Mouse (Mus musculus): ENCODE data around the gene Socs3. TPM values are rescaled to one million over a fixed set of nuclear protein-coding genes. Genes with fewer than 3 reads are reported as not detected.

Socs3 gene
- polyA plus RNA-seq, 1 experiment from 2014 or later = 8.0 TPM

GRCm38 (mm10) chr11:118007460-118008143 lies 37.8 kb upstream of the Socs3 start:
- H3K27ac ChIP-seq (ENCODE audit: poor library complexity, severe bottlenecking) = peak overlapping the region; percentile 70; the same call in 1 of the 2 replicates
- H3K4me3 ChIP-seq = no peak overlapping the region
- H3K4me1 ChIP-seq (replicated peaks) = peaks cover 61% of the 10 kb centered on the region
- 51% methylated on average over 8 of the region's 8 CpGs for WGBS
- H3K27me3 ChIP-seq (replicated peaks) = no peaks in the 10 kb centered on the region
- H3K9ac ChIP-seq = 0 out of 2 replicates have a peak overlapping the region, but pooled peaks have one; percentile 2
- H3K36me3 ChIP-seq = peaks cover 31% of the 10 kb centered on the region
- ATAC-seq (ENCODE audit: insufficient number of reproducible peaks, low FRiP score) = peak; percentile 43; the same call in 1 of the 2 replicates
- H3K9me3 ChIP-seq (replicated peaks) = no peaks in the 10 kb centered on the region
- H3K4me2 ChIP-seq = no peak overlapping the region; the same call in 1 of the 2 replicates

GRCm38 (mm10) chr11:118004217-118004616 lies 34.4 kb upstream of the Socs3 start:
- 0 out of 2 replicates have a peak overlapping the region, but pooled peaks have one; percentile 4 for H3K4me2 ChIP-seq
- ATAC-seq (ENCODE audit: insufficient number of reproducible peaks, low FRiP score) = no peak
- no peaks in the 10 kb centered on the region for H3K9me3 ChIP-seq (replicated peaks)
- WGBS = 78% methylated on average over 5 of the region's 5 CpGs
- H3K4me3 ChIP-seq = no peak overlapping the region
- no peaks in the 10 kb centered on the region for H3K27me3 ChIP-seq (replicated peaks)
- H3K36me3 ChIP-seq = peaks cover 56% of the 10 kb centered on the region
- no peak overlapping the region for H3K9ac ChIP-seq
- peaks cover 57% of the 10 kb centered on the region for H3K4me1 ChIP-seq (replicated peaks)
- H3K27ac ChIP-seq (ENCODE audit: poor library complexity, severe bottlenecking) = peak overlapping the region; percentile 58

GRCm38 (mm10) chr11:118003718-118004117 lies 33.9 kb upstream of the Socs3 start:
- peak overlapping the region; percentile 58 for H3K27ac ChIP-seq (ENCODE audit: poor library complexity, severe bottlenecking)
- no peak for ATAC-seq (ENCODE audit: insufficient number of reproducible peaks, low FRiP score)
- 0 out of 2 replicates have a peak overlapping the region, but pooled peaks have one; percentile 4 for H3K4me2 ChIP-seq
- peaks cover 56% of the 10 kb centered on the region for H3K36me3 ChIP-seq
- H3K27me3 ChIP-seq (replicated peaks) = no peaks in the 10 kb centered on the region
- WGBS = 32% methylated on average over 5 of the region's 5 CpGs
- peaks cover 57% of the 10 kb centered on the region for H3K4me1 ChIP-seq (replicated peaks)
- no peak overlapping the region for H3K4me3 ChIP-seq
- 0 out of 2 replicates have a peak overlapping the region, but pooled peaks have one; percentile 0 for H3K9ac ChIP-seq
- no peaks in the 10 kb centered on the region for H3K9me3 ChIP-seq (replicated peaks)

- ATAC-seq (ENCODE audit: insufficient number of reproducible peaks, low FRiP score) = no peak
- Histone ChIP-seq H3K4me1 (replicated peaks) (peaks cover 57% of the 10 kb centered on the region), H3K4me2 (no peak overlapping the region), H3K27me3 (replicated peaks) (no peaks in the 10 kb centered on the region), H3K27ac (ENCODE audit: poor library complexity, severe bottlenecking) (peak overlapping the region; percentile 58), H3K9ac (0 out of 2 replicates have a peak overlapping the region, but pooled peaks have one; percentile 0), H3K4me3 (no peak overlapping the region), H3K9me3 (replicated peaks) (no peaks in the 10 kb centered on the region), H3K36me3 (peaks cover 56% of the 10 kb centered on the region)
- WGBS = 81% methylated on average over 14 of the region's 14 CpGs
These were observed 33.3 kb upstream of the Socs3 start for GRCm38 (mm10) chr11:118003176-118003575.

- no peak overlapping the region for H3K4me2 ChIP-seq
- peak overlapping the region; percentile 79 for H3K27ac ChIP-seq (ENCODE audit: poor library complexity, severe bottlenecking)
- no peaks in the 10 kb centered on the region for H3K27me3 ChIP-seq (replicated peaks)
- H3K9me3 ChIP-seq (replicated peaks) = no peaks in the 10 kb centered on the region
- peak; percentile 90 for ATAC-seq (ENCODE audit: insufficient number of reproducible peaks, low FRiP score)
- H3K36me3 ChIP-seq = peaks cover 48% of the 10 kb centered on the region
- H3K4me1 ChIP-seq (replicated peaks) = peaks cover 53% of the 10 kb centered on the region
- no peak overlapping the region for H3K9ac ChIP-seq
- WGBS = 74% methylated on average over 7 of the region's 7 CpGs
- no peak overlapping the region for H3K4me3 ChIP-seq
These were observed 30.8 kb upstream of the Socs3 start for GRCm38 (mm10) chr11:118000565-118001215.

- H3K27ac ChIP-seq (ENCODE audit: poor library complexity, severe bottlenecking) = peak overlapping the region; percentile 67
- H3K9me3 ChIP-seq (replicated peaks) = no peaks in the 10 kb centered on the region
- H3K4me2 ChIP-seq = peak overlapping the region; percentile 5; the same call in 1 of the 2 replicates
- ATAC-seq (ENCODE audit: insufficient number of reproducible peaks, low FRiP score) = 0 out of 2 replicates have a peak, but pooled peaks have one; percentile 21
- H3K9ac ChIP-seq = no peak overlapping the region
- H3K27me3 ChIP-seq (replicated peaks) = no peaks in the 10 kb centered on the region
- WGBS = 20% methylated on average over 1 of the region's 1 CpGs
- H3K4me3 ChIP-seq = no peak overlapping the region
- peaks cover 42% of the 10 kb centered on the region for H3K36me3 ChIP-seq
- peaks cover 58% of the 10 kb centered on the region for H3K4me1 ChIP-seq (replicated peaks)
These were observed 30.2 kb upstream of the Socs3 start for GRCm38 (mm10) chr11:118000083-118000482.

- no peaks in the 10 kb centered on the region for H3K9me3 ChIP-seq (replicated peaks)
- peaks cover 62% of the 10 kb centered on the region for H3K4me1 ChIP-seq (replicated peaks)
- 0 out of 2 replicates have a peak, but pooled peaks have one; percentile 8 for ATAC-seq (ENCODE audit: insufficient number of reproducible peaks, low FRiP score)
These were observed 29.6 kb upstream of the Socs3 start for GRCm38 (mm10) chr11:117999260-117999934.

GRCm38 (mm10) chr11:117998356-117998755 lies 28.5 kb upstream of the Socs3 start:
- Histone ChIP-seq H3K4me1 (replicated peaks) (peaks cover 62% of the 10 kb centered on the region), H3K27me3 (replicated peaks) (no peaks in the 10 kb centered on the region), H3K27ac (ENCODE audit: poor library complexity, severe bottlenecking) (no peak overlapping the region), H3K4me3 (no peak overlapping the region), H3K36me3 (peaks cover 35% of the 10 kb centered on the region), H3K9ac (no peak overlapping the region), H3K4me2 (no peak overlapping the region), H3K9me3 (replicated peaks) (no peaks in the 10 kb centered on the region)
- 89% methylated on average over 4 of the region's 4 CpGs for WGBS
- ATAC-seq (ENCODE audit: insufficient number of reproducible peaks, low FRiP score) = no peak

More at GRCm38 (mm10) chr11:117999260-117999934, 29.6 kb upstream of the Socs3 start:
- WGBS = 60% methylated on average over 6 of the region's 6 CpGs
- Histone ChIP-seq H3K36me3 (peaks cover 36% of the 10 kb centered on the region), H3K9ac (no peak overlapping the region), H3K27ac (ENCODE audit: poor library complexity, severe bottlenecking) (peak overlapping the region; percentile 67), H3K4me2 (peak overlapping the region; percentile 5; the same call in 1 of the 2 replicates), H3K27me3 (replicated peaks) (no peaks in the 10 kb centered on the region), H3K4me3 (no peak overlapping the region)

- no peak overlapping the region for H3K4me2 ChIP-seq
- WGBS = 96% methylated on average over 2 of the region's 2 CpGs
- no peak overlapping the region for H3K27ac ChIP-seq (ENCODE audit: poor library complexity, severe bottlenecking)
- no peak for ATAC-seq (ENCODE audit: insufficient number of reproducible peaks, low FRiP score)
- H3K27me3 ChIP-seq (replicated peaks) = no peaks in the 10 kb centered on the region
- H3K9me3 ChIP-seq (replicated peaks) = no peaks in the 10 kb centered on the region
- peaks cover 70% of the 10 kb centered on the region for H3K4me1 ChIP-seq (replicated peaks)
- H3K4me3 ChIP-seq = no peak overlapping the region
- peaks cover 24% of the 10 kb centered on the region for H3K36me3 ChIP-seq
- H3K9ac ChIP-seq = no peak overlapping the region
These were observed 27.2 kb upstream of the Socs3 start for GRCm38 (mm10) chr11:117997085-117997484.

- Histone ChIP-seq H3K9ac (no peak overlapping the region), H3K27ac (ENCODE audit: poor library complexity, severe bottlenecking) (no peak overlapping the region)
- WGBS = 55% methylated on average over 3 of the region's 3 CpGs
These were observed 26.2 kb upstream of the Socs3 start for GRCm38 (mm10) chr11:117996066-117996465.

GRCm38 (mm10) chr11:117995661-117996060 lies 25.8 kb upstream of the Socs3 start:
- H3K4me1 ChIP-seq (replicated peaks) = peaks cover 83% of the 10 kb centered on the region
- WGBS = 61% methylated on average over 3 of the region's 3 CpGs
- H3K4me3 ChIP-seq = no peak overlapping the region
- H3K4me2 ChIP-seq = no peak overlapping the region
- no peaks in the 10 kb centered on the region for H3K27me3 ChIP-seq (replicated peaks)
- H3K36me3 ChIP-seq = peaks cover 10% of the 10 kb centered on the region
- ATAC-seq (ENCODE audit: insufficient number of reproducible peaks, low FRiP score) = no peak
- no peak overlapping the region for H3K9ac ChIP-seq
- H3K9me3 ChIP-seq (replicated peaks) = no peaks in the 10 kb centered on the region
- no peak overlapping the region; the same call in 1 of the 2 replicates for H3K27ac ChIP-seq (ENCODE audit: poor library complexity, severe bottlenecking)

More at GRCm38 (mm10) chr11:117996066-117996465, 26.2 kb upstream of the Socs3 start:
- H3K36me3 ChIP-seq = peaks cover 14% of the 10 kb centered on the region
- no peak for ATAC-seq (ENCODE audit: insufficient number of reproducible peaks, low FRiP score)
- peaks cover 80% of the 10 kb centered on the region for H3K4me1 ChIP-seq (replicated peaks)
- H3K4me3 ChIP-seq = no peak overlapping the region
- H3K4me2 ChIP-seq = no peak overlapping the region
- H3K27me3 ChIP-seq (replicated peaks) = no peaks in the 10 kb centered on the region
- no peaks in the 10 kb centered on the region for H3K9me3 ChIP-seq (replicated peaks)
